Mouse (Mus musculus) cerebellum, adult 18-20 months (tissue): ENCODE results near the gene Clns1a.

ENCODE experiments used
- DNase-seq, 2 experiments: peaks; one replicate each; pipeline ENCODE4 v3.0.0; 2021

Gene Clns1a

GRCm38 (mm10) chr7:97728666-97729614, 32.5 kb downstream of the Clns1a start:
- no peak for DNase-seq

GRCm38 (mm10) chr7:97730427-97730826, 34.0 kb downstream of the Clns1a start:
- no peak for DNase-seq

- no peak for DNase-seq
Measured at GRCm38 (mm10) chr7:97733606-97734005, 37.2 kb downstream of the Clns1a start.

- DNase-seq: no peak
Measured at GRCm38 (mm10) chr7:97735021-97735420, 38.6 kb downstream of the Clns1a start.

- no peak for DNase-seq
Measured at GRCm38 (mm10) chr7:97735886-97736420, 39.5 kb downstream of the Clns1a start.

- DNase-seq: peak in 1 of 2 experiments; percentile 36
Measured at GRCm38 (mm10) chr7:97737256-97737637, 40.8 kb downstream of the Clns1a start.

- peak; percentile 83 to 86 for DNase-seq
Measured at GRCm38 (mm10) chr7:97737638-97738456, 41.4 kb downstream of the Clns1a start, which contains the start of gene Aqp11. Gene Aqp11 (minus strand): TSS chr7:97738289.

- DNase-seq: no peak
Measured at GRCm38 (mm10) chr7:97740948-97741347, 44.5 kb downstream of the Clns1a start.

GRCm38 (mm10) chr7:97741756-97742291, 45.4 kb downstream of the Clns1a start:
- DNase-seq: no peak

GRCm38 (mm10) chr7:97745299-97745698, 48.9 kb downstream of the Clns1a start:
- peak; percentile 67 to 81 for DNase-seq

- no peak for DNase-seq
Measured at GRCm38 (mm10) chr7:97747176-97747707, 50.8 kb downstream of the Clns1a start.

- peak; percentile 84 to 88 for DNase-seq
Measured at GRCm38 (mm10) chr7:97747787-97748497, 51.5 kb downstream of the Clns1a start.

- DNase-seq: no peak
Measured at GRCm38 (mm10) chr7:97748527-97749206, 52.2 kb downstream of the Clns1a start.

GRCm38 (mm10) chr7:97749207-97750190, 53.1 kb downstream of the Clns1a start:
- DNase-seq: no peak

GRCm38 (mm10) chr7:97756967-97757881, 60.8 kb downstream of the Clns1a start:
- peak; percentile 30 to 36 for DNase-seq

- DNase-seq: no peak
Measured at GRCm38 (mm10) chr7:97764591-97764990, 68.2 kb downstream of the Clns1a start.

- no peak for DNase-seq
Measured at GRCm38 (mm10) chr7:97765181-97765962, 68.9 kb downstream of the Clns1a start.

- DNase-seq: no peak
Measured at GRCm38 (mm10) chr7:97765963-97766347, 69.5 kb downstream of the Clns1a start.
